Mouse (Mus musculus) lung, embryonic 16.5 days (tissue): Measurements from ENCODE around the gene Thap12. TPM values are rescaled to one million over a fixed set of nuclear protein-coding genes. Genes with fewer than 3 reads are reported as not detected.

ENCODE experiments used
- ATAC-seq: fragments of 200-750 bp; cut with Nextera tagmentation; 2 replicates; pipeline ENCODE4 v1.8.0; 2017; ENCODE audit warnings: low read depth, mild to moderate bottlenecking, moderate library complexity
- H3K27ac ChIP-seq: fragments of 300-500 bp; sonication (generic); 2 replicates; pipeline ENCODE4 v1.5.1; 2014; ENCODE audit warnings: mild to moderate bottlenecking, control low read depth, low read length
- H3K27me3 ChIP-seq: fragments of 300-500 bp; sonication (generic); 2 replicates; pipeline ENCODE4 v1.6.1; 2014; ENCODE audit warnings: low read depth, low read length, mixed read lengths; ENCODE audit not compliant: control insufficient read depth, insufficient read depth
- H3K36me3 ChIP-seq: fragments of 300-500 bp; sonication (generic); 2 replicates; pipeline ENCODE4 v1.6.1; 2014; ENCODE audit warnings: low read length; ENCODE audit not compliant: control insufficient read depth, insufficient read depth
- H3K4me1 ChIP-seq: fragments of 300-500 bp; sonication (generic); replicated peaks from 2 replicates; pipeline ENCODE4 v1.6.1; 2014; ENCODE audit warnings: low read length, mixed read lengths; ENCODE audit not compliant: control insufficient read depth, insufficient read depth
- H3K4me2 ChIP-seq: fragments of 300-500 bp; sonication (generic); 2 replicates; pipeline ENCODE4 v1.6.1; 2014; ENCODE audit warnings: low read depth, low read length, control low read depth
- H3K4me3 ChIP-seq: fragments of 300-500 bp; sonication (generic); 2 replicates; pipeline ENCODE4 v1.5.1; 2014; ENCODE audit warnings: mild to moderate bottlenecking, low read length, control low read depth
- H3K9ac ChIP-seq: fragments of 300-500 bp; sonication (generic); 2 replicates; pipeline ENCODE4 v1.6.1; 2014; ENCODE audit warnings: low read length, control low read depth
- H3K9me3 ChIP-seq: fragments of 300-500 bp; sonication (generic); 2 replicates; pipeline ENCODE4 v1.6.1; 2016; ENCODE audit warnings: low read length; ENCODE audit not compliant: control insufficient read depth
- WGBS: fragments of 180-500 bp; shearing (Covaris S2); extraction: QIAGEN DNeasy Blood & Tissue Kit; methylation state at CpG from one replicate; pipeline ENCODE4 v1.1.7; 2014; 5-methylcytosine and 5-hydroxymethylcytosine counted together
- polyA plus RNA-seq: library from polyadenylated mRNA; unstranded; fragments of >200 nt; fragmentation: Nextera tagmentation; extraction: Ambion mirVana; gene quantifications from 2 replicates; pipeline ENCODE4 v1.2.1, GENCODE M21; 2015

Gene Thap12
- polyA plus RNA-seq, 1 experiment from 2014 or later, result 45.1 TPM

- no peaks in the 10 kb centered on the region for H3K9me3 ChIP-seq
- peaks cover 14% of the 10 kb centered on the region for H3K4me1 ChIP-seq
- 0 out of 2 replicates have a peak overlapping the region, but pooled peaks have one; percentile 6 for H3K4me2 ChIP-seq
- H3K36me3 ChIP-seq, result no peaks in the 10 kb centered on the region
- ATAC-seq, result peak; percentile 92
- 0 out of 2 replicates have a peak overlapping the region, but pooled peaks have one; percentile 35 for H3K27ac ChIP-seq
- no peak overlapping the region for H3K4me3 ChIP-seq
- no peak overlapping the region for H3K9ac ChIP-seq
- WGBS, result 26% methylated on average over 11 of the region's 11 CpGs
- no peaks in the 10 kb centered on the region for H3K27me3 ChIP-seq
Observed at GRCm38 (mm10) chr7:98672241-98672955, 30.5 kb upstream of the Thap12 start.

GRCm38 (mm10) chr7:98674344-98674743 is 28.6 kb upstream of the Thap12 start:
- Histone ChIP-seq H3K9ac (no peak overlapping the region), H3K4me3 (no peak overlapping the region), H3K9me3 (no peaks in the 10 kb centered on the region), H3K4me1 (peaks cover 17% of the 10 kb centered on the region), H3K36me3 (no peaks in the 10 kb centered on the region), H3K27me3 (no peaks in the 10 kb centered on the region), H3K4me2 (no peak overlapping the region), H3K27ac (no peak overlapping the region)
- WGBS, result 67% methylated on average over 4 of the region's 4 CpGs
- no peak for ATAC-seq

GRCm38 (mm10) chr7:98677511-98677910 is 25.4 kb upstream of the Thap12 start:
- no peak overlapping the region for H3K27ac ChIP-seq
- H3K9ac ChIP-seq, result no peak overlapping the region
- H3K4me1 ChIP-seq, result peaks cover 6% of the 10 kb centered on the region
- no peaks in the 10 kb centered on the region for H3K36me3 ChIP-seq
- ATAC-seq, result no peak
- WGBS, result 79% methylated on average over 2 of the region's 2 CpGs
- no peaks in the 10 kb centered on the region for H3K9me3 ChIP-seq
- no peak overlapping the region for H3K4me2 ChIP-seq
- no peaks in the 10 kb centered on the region for H3K27me3 ChIP-seq
- H3K4me3 ChIP-seq, result no peak overlapping the region

- ATAC-seq, result no peak
- Histone ChIP-seq H3K9ac (no peak overlapping the region), H3K4me3 (no peak overlapping the region), H3K4me1 (peaks cover 3% of the 10 kb centered on the region; the same call in 1 of the 2 replicates), H3K27me3 (no peaks in the 10 kb centered on the region), H3K9me3 (no peaks in the 10 kb centered on the region), H3K27ac (no peak overlapping the region), H3K4me2 (peak overlapping the region; percentile 34), H3K36me3 (no peaks in the 10 kb centered on the region)
- WGBS, result 33% methylated on average over 7 of the region's 7 CpGs
Observed at GRCm38 (mm10) chr7:98678441-98678840, 24.5 kb upstream of the Thap12 start.

- Histone ChIP-seq H3K36me3 (no peaks in the 10 kb centered on the region), H3K27me3 (peaks cover 3% of the 10 kb centered on the region; the same call in 1 of the 2 replicates), H3K4me1 (peaks cover 3% of the 10 kb centered on the region; the same call in 1 of the 2 replicates), H3K9me3 (no peaks in the 10 kb centered on the region), H3K9ac (no peak overlapping the region), H3K27ac (no peak overlapping the region), H3K4me3 (no peak overlapping the region), H3K4me2 (no peak overlapping the region)
- WGBS, result 63% methylated on average over 2 of the region's 2 CpGs
- ATAC-seq, result no peak
Observed at GRCm38 (mm10) chr7:98680691-98681090, 22.2 kb upstream of the Thap12 start.

GRCm38 (mm10) chr7:98682821-98683220 is 20.1 kb upstream of the Thap12 start:
- Histone ChIP-seq H3K4me3 (no peak overlapping the region), H3K9me3 (no peaks in the 10 kb centered on the region), H3K36me3 (no peaks in the 10 kb centered on the region), H3K4me1 (peaks cover 5% of the 10 kb centered on the region; the same call in 1 of the 2 replicates), H3K9ac (no peak overlapping the region), H3K27ac (no peak overlapping the region), H3K4me2 (no peak overlapping the region), H3K27me3 (peaks cover 3% of the 10 kb centered on the region; the same call in 1 of the 2 replicates)
- 84% methylated on average over 10 of the region's 10 CpGs for WGBS
- no peak for ATAC-seq

GRCm38 (mm10) chr7:98685895-98686294 is 17.0 kb upstream of the Thap12 start:
- H3K27me3 ChIP-seq, result peaks cover 3% of the 10 kb centered on the region; the same call in 1 of the 2 replicates
- no peak overlapping the region for H3K9ac ChIP-seq
- peaks cover 3% of the 10 kb centered on the region; the same call in 1 of the 2 replicates for H3K4me1 ChIP-seq
- no peak overlapping the region for H3K27ac ChIP-seq
- WGBS, result 23% methylated on average over 13 of the region's 13 CpGs
- peak overlapping the region; percentile 33 for H3K4me2 ChIP-seq
- ATAC-seq, result peak; percentile 89
- peak overlapping the region; percentile 17; the same call in 1 of the 2 replicates for H3K4me3 ChIP-seq
- no peaks in the 10 kb centered on the region for H3K36me3 ChIP-seq
- no peaks in the 10 kb centered on the region for H3K9me3 ChIP-seq

GRCm38 (mm10) chr7:98690126-98690525 is 12.8 kb upstream of the Thap12 start:
- Histone ChIP-seq H3K4me3 (no peak overlapping the region), H3K27ac (no peak overlapping the region), H3K4me1 (peaks cover 7% of the 10 kb centered on the region), H3K9me3 (no peaks in the 10 kb centered on the region), H3K27me3 (no peaks in the 10 kb centered on the region), H3K9ac (no peak overlapping the region), H3K4me2 (no peak overlapping the region), H3K36me3 (no peaks in the 10 kb centered on the region)
- ATAC-seq, result no peak
- WGBS, result 80% methylated on average over 1 of the region's 1 CpGs

- H3K9ac ChIP-seq, result no peak overlapping the region
- H3K4me3 ChIP-seq, result no peak overlapping the region
- H3K27ac ChIP-seq, result no peak overlapping the region
- H3K9me3 ChIP-seq, result no peaks in the 10 kb centered on the region
- ATAC-seq, result peak; percentile 68; the same call in 1 of the 2 replicates
- no peaks in the 10 kb centered on the region for H3K36me3 ChIP-seq
- WGBS, result 9% methylated on average over 3 of the region's 3 CpGs
- H3K27me3 ChIP-seq, result no peaks in the 10 kb centered on the region
- peaks cover 7% of the 10 kb centered on the region for H3K4me1 ChIP-seq
- H3K4me2 ChIP-seq, result no peak overlapping the region
Observed at GRCm38 (mm10) chr7:98690831-98691230, 12.1 kb upstream of the Thap12 start.
